Mouse (Mus musculus) B cell, adult 2 months (primary cell): Measurements from ENCODE around the gene Dpf3.

ENCODE experiments used
- DNase-seq, 2 experiments: peaks; one replicate each; pipeline ENCODE4 v3.0.0; 2022

Gene Dpf3

DNA sequence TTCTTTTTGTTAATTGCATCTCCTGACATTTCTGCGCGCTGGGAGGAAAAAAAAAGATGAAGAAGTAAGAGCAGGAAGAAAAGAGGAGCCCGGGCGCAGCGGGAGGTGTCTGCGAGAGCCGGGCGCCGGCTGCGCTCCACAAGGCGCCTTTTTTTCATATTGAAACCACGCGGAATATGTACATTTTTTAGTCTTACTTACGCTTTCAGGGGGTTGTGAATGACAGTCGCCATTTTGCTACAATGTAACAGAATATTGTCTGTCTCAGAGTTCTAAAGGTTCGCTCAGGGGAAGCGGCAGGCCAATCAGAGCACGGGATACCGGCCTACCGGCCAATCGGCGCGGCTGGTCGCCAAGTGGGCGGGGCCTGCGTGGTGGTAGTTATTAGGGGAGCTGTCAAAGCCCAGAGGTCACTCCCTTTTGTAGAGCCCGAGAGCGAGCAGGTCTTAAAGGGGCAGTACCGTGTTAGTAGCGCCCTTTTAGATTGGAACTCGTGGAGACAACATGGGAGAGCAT, at the start of gene Dpf3:
Gene Dpf3 (minus strand): TSS at position 241 of the 516 bp plus-strand sequence.
- peak; percentile 95 to 96 for DNase-seq

- no peak for DNase-seq
Measured at GRCm38 (mm10) chr12:83536039-83536438, 48.5 kb upstream of the Dpf3 start.

GRCm38 (mm10) chr12:83535428-83535827, 47.9 kb upstream of the Dpf3 start:
- DNase-seq: no peak

DNA sequence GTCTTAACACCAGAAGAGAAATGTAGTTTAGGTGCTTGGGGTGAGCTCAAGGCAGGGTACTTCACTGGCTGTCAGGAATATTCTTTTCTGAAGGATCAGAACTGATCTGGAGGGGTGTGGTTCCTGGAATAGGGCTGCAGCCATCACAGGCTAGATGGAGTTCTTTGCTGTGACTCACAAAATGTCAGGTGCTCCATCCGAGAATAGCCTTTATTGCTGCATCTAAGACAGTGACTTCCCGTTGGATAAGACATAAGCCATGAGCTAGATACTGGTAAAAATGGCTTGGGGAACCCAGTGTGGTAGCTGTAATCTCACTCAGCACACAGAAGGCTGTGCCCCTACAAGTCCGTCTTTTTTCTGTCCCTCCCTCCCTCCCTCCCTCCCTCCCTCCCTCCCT, 46.7 kb upstream of the Dpf3 start:
- DNase-seq: no peak

GRCm38 (mm10) chr12:83532966-83533365, 45.5 kb upstream of the Dpf3 start:
- DNase-seq: no peak

- DNase-seq: no peak
Measured at GRCm38 (mm10) chr12:83531992-83532391, 44.5 kb upstream of the Dpf3 start.

GRCm38 (mm10) chr12:83528665-83529064, 41.1 kb upstream of the Dpf3 start:
- no peak for DNase-seq

DNA sequence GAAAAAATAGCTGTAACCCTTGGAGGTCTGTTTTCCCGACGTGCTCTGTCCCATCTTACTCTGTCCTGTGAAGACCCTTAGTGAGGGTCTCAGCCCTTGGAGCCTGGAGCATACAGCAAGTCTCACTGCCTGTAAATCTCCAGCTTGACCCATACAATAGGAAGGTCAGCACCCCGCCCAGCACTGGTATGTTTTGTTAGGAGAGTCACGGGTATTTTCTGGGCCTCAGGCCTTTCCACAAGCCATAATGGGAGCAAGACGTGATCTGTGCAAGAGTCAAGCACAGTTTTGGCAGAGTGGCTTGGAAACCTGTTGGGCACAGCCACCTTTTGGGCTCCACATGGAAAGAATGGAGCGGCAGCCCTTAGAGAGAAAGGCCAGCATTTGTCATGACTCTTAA, 40.3 kb upstream of the Dpf3 start:
- no peak for DNase-seq

- no peak for DNase-seq
Measured at GRCm38 (mm10) chr12:83525822-83526544, 38.5 kb upstream of the Dpf3 start.

DNA sequence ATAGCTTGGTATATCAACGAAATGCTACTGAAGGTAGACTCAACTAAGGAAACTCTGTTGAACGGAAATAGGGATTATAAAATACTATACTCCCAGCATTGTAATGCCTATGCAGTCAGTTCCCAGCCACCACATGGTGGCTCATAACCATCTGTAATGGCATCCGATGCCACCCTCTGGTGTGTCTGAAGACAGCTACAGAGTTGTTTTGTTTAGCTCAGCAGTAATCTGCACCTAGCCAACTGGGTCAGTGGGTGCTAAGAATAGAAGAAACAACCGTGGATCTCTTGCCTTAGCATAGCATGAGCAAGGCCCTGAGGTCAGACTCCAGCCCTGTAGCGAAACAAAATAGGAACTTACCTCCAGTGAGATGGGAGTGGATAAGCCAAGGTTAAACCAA, 36.8 kb upstream of the Dpf3 start:
- DNase-seq: no peak

DNA sequence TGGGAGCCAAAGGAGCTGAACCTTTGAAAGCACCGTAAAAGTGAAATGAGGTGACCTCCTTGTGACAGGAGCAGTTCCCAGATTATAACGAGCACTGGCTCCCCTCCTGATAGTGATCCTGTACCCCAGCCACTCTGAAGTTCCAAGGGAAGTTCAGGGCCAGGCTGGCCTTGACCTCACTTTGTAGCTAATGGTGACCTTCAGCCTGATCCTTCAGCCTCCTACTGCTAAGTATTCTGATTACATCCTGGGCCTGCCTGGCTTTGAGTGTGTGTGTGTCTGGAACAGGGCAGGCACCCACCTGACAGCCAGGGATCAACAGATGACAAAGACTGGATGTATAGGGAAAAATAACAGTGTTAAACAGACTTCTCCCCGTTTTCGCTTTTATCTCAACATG, 36.4 kb upstream of the Dpf3 start:
- DNase-seq: no peak

GRCm38 (mm10) chr12:83523056-83523455, 35.5 kb upstream of the Dpf3 start:
- DNase-seq: no peak

- DNase-seq: no peak
Measured at GRCm38 (mm10) chr12:83521083-83521482, 33.6 kb upstream of the Dpf3 start.

GRCm38 (mm10) chr12:83520311-83520890, 32.9 kb upstream of the Dpf3 start, which contains the start of gene Dcaf4:
TSS of gene Dcaf4 (plus strand) at chr12:83520466.
- DNase-seq: peak; percentile 98 to 99

- no peak for DNase-seq
Measured at GRCm38 (mm10) chr12:83517580-83517979, 30.1 kb upstream of the Dpf3 start.

DNA sequence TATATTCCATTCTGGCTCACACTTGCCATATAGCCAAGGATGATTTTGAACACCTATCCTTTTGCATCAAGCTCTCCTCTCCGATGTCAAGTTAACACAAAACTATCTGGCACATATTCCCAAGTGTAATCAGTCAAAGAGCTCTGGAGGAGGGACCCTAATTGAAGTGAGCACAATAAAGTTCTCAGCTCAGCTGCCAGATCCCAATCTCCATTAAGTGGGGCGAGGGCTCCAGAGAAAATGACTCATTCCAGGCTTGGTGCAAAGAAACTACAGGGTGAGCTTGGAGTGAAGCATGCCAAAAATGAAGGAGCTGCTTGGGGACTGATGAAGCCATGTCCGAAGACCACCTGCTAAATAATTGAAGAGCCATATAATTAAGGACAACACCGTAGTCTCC, 26.7 kb upstream of the Dpf3 start:
- DNase-seq: no peak

DNA sequence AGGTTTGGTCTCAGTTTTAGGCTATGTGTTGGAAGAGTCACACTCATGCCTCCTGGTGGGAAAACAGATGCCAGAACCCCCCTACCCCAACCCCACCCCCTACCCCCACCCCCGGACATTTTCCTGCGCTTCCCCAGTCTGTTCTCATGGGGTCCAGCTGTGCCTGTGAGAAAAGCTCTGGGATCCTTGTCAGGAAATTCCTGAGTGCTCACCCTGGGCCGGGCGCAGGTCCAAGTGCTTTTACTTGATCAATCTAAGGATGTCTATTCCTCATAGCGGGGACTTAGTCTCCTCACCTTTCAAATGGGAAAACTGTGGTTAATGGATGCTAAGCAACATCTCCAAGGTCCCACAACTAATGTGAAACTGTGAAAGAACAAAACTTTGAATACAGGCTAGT, 25.7 kb upstream of the Dpf3 start:
- DNase-seq: no peak

GRCm38 (mm10) chr12:83512783-83513182, 25.3 kb upstream of the Dpf3 start:
- no peak for DNase-seq

DNA sequence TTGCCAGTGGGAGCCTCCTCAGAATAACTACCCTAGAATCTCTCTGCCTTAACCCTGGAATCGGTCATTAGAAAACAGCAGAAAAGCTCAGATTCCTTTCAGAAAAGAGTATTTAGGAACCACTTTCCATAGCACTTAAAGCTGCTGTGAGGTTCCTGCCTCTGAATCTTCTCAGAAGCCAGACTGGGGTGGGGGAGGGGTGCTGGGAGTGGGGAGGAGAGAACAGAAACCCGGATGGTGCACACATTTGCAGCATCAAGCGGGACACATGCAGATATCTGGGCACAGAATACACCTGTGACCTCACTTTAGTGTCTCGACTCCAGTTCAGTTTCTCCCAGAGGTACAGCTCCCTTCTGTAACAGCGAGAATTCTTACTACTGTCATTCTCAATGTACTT, 23.1 kb upstream of the Dpf3 start:
- DNase-seq: no peak

GRCm38 (mm10) chr12:83506543-83506942, 19.0 kb upstream of the Dpf3 start:
- no peak for DNase-seq

- peak; percentile 67 for DNase-seq
Measured at GRCm38 (mm10) chr12:83502190-83502589, 14.7 kb upstream of the Dpf3 start.

DNA sequence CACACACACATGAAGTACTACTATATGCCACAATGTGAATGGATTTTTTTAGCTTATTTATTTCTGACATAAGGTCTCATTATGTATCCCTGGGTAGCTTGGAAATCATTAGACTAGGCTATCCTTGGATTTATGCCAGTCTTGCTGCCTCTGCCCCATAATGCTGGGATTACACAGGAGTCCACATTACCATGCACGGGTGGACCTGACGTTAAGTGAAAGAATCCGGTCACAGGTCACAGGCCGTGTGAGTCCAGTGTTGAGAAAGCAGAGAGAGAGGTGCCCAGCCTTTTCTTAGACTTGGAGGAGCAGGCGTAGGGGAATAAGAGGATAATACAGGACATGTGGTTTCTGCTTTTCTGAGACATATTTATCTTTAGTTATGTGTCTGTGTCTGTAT, 11.7 kb upstream of the Dpf3 start:
- no peak for DNase-seq

GRCm38 (mm10) chr12:83497959-83498358, 10.4 kb upstream of the Dpf3 start:
- DNase-seq: no peak

DNA sequence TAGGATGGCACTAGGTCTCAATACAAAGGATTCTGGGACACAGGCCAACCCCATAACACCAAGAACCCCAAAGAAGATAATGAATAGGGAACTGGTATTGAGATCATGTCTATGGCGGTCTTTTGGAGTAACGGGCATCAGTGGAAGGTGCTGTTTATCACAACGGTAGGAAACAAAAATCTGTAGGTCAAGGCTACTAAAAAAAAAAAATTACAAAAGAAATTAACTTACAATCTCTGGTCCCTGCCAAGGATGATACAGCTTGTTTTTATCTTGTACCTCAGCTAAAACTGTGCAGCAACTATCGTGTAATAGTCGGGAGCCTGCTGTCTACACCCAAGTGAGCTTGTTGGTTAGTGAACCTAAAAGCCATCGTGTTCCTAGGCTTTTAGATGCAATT, 9.2 kb upstream of the Dpf3 start:
- no peak for DNase-seq

DNA sequence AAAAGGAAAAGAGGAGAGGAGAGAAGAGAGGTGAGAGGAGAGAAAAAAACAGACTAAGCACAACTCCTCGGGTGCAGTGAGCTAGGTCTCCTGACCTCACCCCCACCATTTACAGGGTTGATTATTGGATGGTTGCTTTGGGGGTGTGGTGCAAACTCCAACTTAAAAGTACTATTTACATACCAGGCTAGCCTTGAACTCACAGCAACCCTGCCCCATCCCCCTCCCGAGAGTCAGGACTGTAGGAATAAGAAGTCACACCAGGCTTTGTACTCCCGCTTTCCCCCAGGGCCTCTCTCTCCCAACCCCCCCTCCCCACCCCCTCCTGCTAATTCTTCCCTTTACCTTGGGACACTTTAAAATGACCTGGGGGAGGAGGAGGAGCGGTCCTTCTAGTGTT, 8.8 kb upstream of the Dpf3 start:
- no peak for DNase-seq
